Mouse (Mus musculus) thymus, adult 2 months (tissue): ENCODE measurements around the gene Vegfa.

ENCODE experiments used
- CTCF ChIP-seq: fragments of 200-500 bp; IDR thresholded peaks from 2 replicates; pipeline ENCODE4 v1.5.1; 2012; ENCODE audit warnings: mild to moderate bottlenecking, control low read depth, low read length, moderate library complexity, borderline replicate concordance; ENCODE audit not compliant: control insufficient read depth, poor library complexity, insufficient read depth; ENCODE audit errors: extremely low read depth
- POLR2A ChIP-seq: fragments of 200-500 bp; IDR thresholded peaks from 2 replicates; pipeline ENCODE4 v1.6.1; 2012; ENCODE audit warnings: mild to moderate bottlenecking, low read length, control low read depth, moderate library complexity; ENCODE audit not compliant: control insufficient read depth, poor library complexity, insufficient read depth; ENCODE audit errors: extremely low read depth

- TF ChIP-seq CTCF, result no peak
- TF ChIP-seq POLR2A, result no peak
Observed at GRCm38 (mm10) chr17:46022934-46023333, 9.2 kb downstream of the Vegfa start.
